Mouse (Mus musculus) E14TG2a.4 (cell line): ENCODE data around the gene Oprl1.

Source experiments
- CTCF ChIP-seq: conservative IDR thresholded peaks from 2 replicates; pipeline ENCODE4 v1.5.1; 2014; ENCODE audit warnings: low read length
- NANOG ChIP-seq: IDR thresholded peaks from 2 replicates; pipeline ENCODE4 v1.6.1; 2014; ENCODE audit warnings: borderline replicate concordance, low read length, mixed read lengths

GRCm38 (mm10) chr2:181671984-181672383 lies 42.8 kb upstream of the Oprl1 start:
- TF ChIP-seq CTCF: no peak
- TF ChIP-seq NANOG: no peak
